Mouse (Mus musculus): Measurements from ENCODE around the gene Chst4. TPM values are rescaled to one million over a fixed set of nuclear protein-coding genes. Genes with fewer than 3 reads are reported as not detected.

Chst4 gene
- total and polyA plus RNA-seq, 3 experiments, result not detected

- Histone ChIP-seq H3K9me3 (replicated peaks; ENCODE audit: low read length) (peaks cover 6% of the 10 kb centered on the region), H3K9ac (ENCODE audit: insufficient read depth, low read depth) (no peak overlapping the region), H3K27ac (ENCODE audit: insufficient read depth, low read depth) (no peak overlapping the region), H3K4me1 (ENCODE audit: control insufficient read depth in 1 of 2, insufficient read depth in 2 of 2) (peaks cover 3 to 8% of the 10 kb centered on the region in 2 experiments; a peak in 1 of 4 replicates), H3K4me3 (replicated peaks in 1 of 3; ENCODE audit: low read depth in 2 of 3, low read length in 2 of 3, poor library complexity in 1 of 3) (no peak overlapping the region), H3K36me3 (replicated peaks in 1 of 2; ENCODE audit: control insufficient read depth in 1 of 2, insufficient read depth in 1 of 2, low read length in 1 of 2) (no peaks in the 10 kb centered on the region), H3K4me2 (ENCODE audit: insufficient read depth, low read depth, poor library complexity, severe bottlenecking) (no peak overlapping the region), H3K79me2 (replicated peaks; ENCODE audit: control insufficient read depth, extremely low read depth, insufficient read depth, poor library complexity, severe bottlenecking) (no peaks in the 10 kb centered on the region), H3K27me3 (replicated peaks) (peaks cover 1% of the 10 kb centered on the region)
- in situ Hi-C loops (cut with MboI; ENCODE audit: low pct_ligation_motif_present, low pct_unique_long_range_greater_than_20kb, low sequenced_read_pairs) (no loop called here), dilution Hi-C loops (cut with MboI; ENCODE audit: extremely low pct_ligation_motif_present, extremely low pct_unique_long_range_greater_than_20kb, low sequenced_read_pairs) (no loop called here)
- no peak for TF ChIP-seq CHD1 (IDR thresholded peaks at IDR 0.05; ENCODE audit: low read depth, low read length)
- no peak for TF ChIP-seq JUN (IDR thresholded peaks at IDR 0.05; ENCODE audit: insufficient read depth, low read depth, low read length)
- no peak for TF ChIP-seq IRF4 (IDR thresholded peaks at IDR 0.05; ENCODE audit: low read depth, low read length)
- no peak for TF ChIP-seq RAD21 (IDR thresholded peaks at IDR 0.05; ENCODE audit: low read depth, low read length)
- TF ChIP-seq HCFC1 (IDR thresholded peaks at IDR 0.05; ENCODE audit: low read depth, low read length), result no peak
- TF ChIP-seq ZMIZ1 (IDR thresholded peaks at IDR 0.05; ENCODE audit: low read depth, low read length), result no peak
- TF ChIP-seq KAT2A (IDR thresholded peaks at IDR 0.05; ENCODE audit: insufficient replicate concordance, low read length), result no peak
- no peak for TF ChIP-seq MAZ (IDR thresholded peaks at IDR 0.05; ENCODE audit: low read depth, low read length)
- TF ChIP-seq NELFE (IDR thresholded peaks at IDR 0.05; ENCODE audit: low read depth, low read length), result no peak
- TF ChIP-seq SIN3A (IDR thresholded peaks at IDR 0.05; ENCODE audit: low read length), result no peak
- no peak for TF ChIP-seq USF2 (conservative IDR thresholded peaks at IDR 0.05; ENCODE audit: low read depth, low read length)
- TF ChIP-seq ZKSCAN1 (IDR thresholded peaks at IDR 0.05; ENCODE audit: borderline replicate concordance, low read depth, low read length), result no peak
- TF ChIP-seq TCF12 (IDR thresholded peaks at IDR 0.05; ENCODE audit: low read depth, low read length), result no peak
- no peak for TF ChIP-seq ZNF384 (IDR thresholded peaks at IDR 0.05; ENCODE audit: low read depth, low read length)
- no peak for TF ChIP-seq SMC3 (IDR thresholded peaks at IDR 0.05; ENCODE audit: low read depth, low read length)
- no peak for TF ChIP-seq ETS1 (conservative IDR thresholded peaks at IDR 0.05; ENCODE audit: low read depth, low read length)
- TF ChIP-seq NRF1 (IDR thresholded peaks at IDR 0.05; ENCODE audit: low read depth, low read length), result no peak
- DNase-seq (ENCODE audit: extremely low read depth), result no peak
Observed at GRCm38 (mm10) chr8:110040509-110040908, 969 bp upstream of the Chst4 start.

- DNase-seq (ENCODE audit: extremely low read depth), result peak; percentile 6
- H3K27me3 ChIP-seq (replicated peaks), result peaks cover 1% of the 10 kb centered on the region
- no peak overlapping the region for H3K4me3 ChIP-seq (replicated peaks in 1 of 3; ENCODE audit: low read depth in 2 of 3, low read length in 2 of 3, poor library complexity in 1 of 3)
- in situ Hi-C loops (cut with MboI; ENCODE audit: low pct_ligation_motif_present, low pct_unique_long_range_greater_than_20kb, low sequenced_read_pairs), result no loop called here
- dilution Hi-C loops (cut with MboI; ENCODE audit: extremely low pct_ligation_motif_present, extremely low pct_unique_long_range_greater_than_20kb, low sequenced_read_pairs), result no loop called here
- H3K4me2 ChIP-seq (ENCODE audit: insufficient read depth, low read depth, poor library complexity, severe bottlenecking), result no peak overlapping the region
- TF ChIP-seq ZC3H11A (IDR thresholded peaks at IDR 0.05; ENCODE audit: low read depth, low read length), result no peak
- no peak for TF ChIP-seq POLR2AphosphoS2 (IDR thresholded peaks at IDR 0.05; ENCODE audit: low read depth, low read length)
- no peaks in the 10 kb centered on the region for H3K79me2 ChIP-seq (replicated peaks; ENCODE audit: control insufficient read depth, extremely low read depth, insufficient read depth, poor library complexity, severe bottlenecking)
- peaks cover 6% of the 10 kb centered on the region for H3K9me3 ChIP-seq (replicated peaks; ENCODE audit: low read length)
- no peak overlapping the region for H3K27ac ChIP-seq (ENCODE audit: insufficient read depth, low read depth)
- peaks cover 3 to 8% of the 10 kb centered on the region in 2 experiments; a peak in 1 of 4 replicates for H3K4me1 ChIP-seq (ENCODE audit: control insufficient read depth in 1 of 2, insufficient read depth in 2 of 2)
- no peaks in the 10 kb centered on the region for H3K36me3 ChIP-seq (replicated peaks in 1 of 2; ENCODE audit: control insufficient read depth in 1 of 2, insufficient read depth in 1 of 2, low read length in 1 of 2)
- H3K9ac ChIP-seq (ENCODE audit: insufficient read depth, low read depth), result no peak overlapping the region
Observed at GRCm38 (mm10) chr8:110039216-110039615, 324 bp downstream of the Chst4 start.
